Mouse (Mus musculus) adrenal gland, postnatal 36 days (tissue): ENCODE measurements around the gene Papln. TPM values are rescaled to one million over a fixed set of nuclear protein-coding genes. Genes with fewer than 3 reads are reported as not detected.

ENCODE experiments used
- DNase-seq, 2 experiments: peaks; one replicate each; pipeline ENCODE4 v3.0.0; 2021; ENCODE audit warnings: mixed read lengths in 1 of 2
- total RNA-seq, 2 experiments: library from RNA; stranded (reverse); gene quantifications; 2 replicates each; pipeline ENCODE4 v1.2.3; 2021

Gene Papln
- total RNA-seq, 2 experiments from 2014 or later: 2.5 to 2.7 TPM

- no peak for DNase-seq
Measured at GRCm38 (mm10) chr12:83830424-83830823, 67.0 kb downstream of the Papln start.

GRCm38 (mm10) chr12:83833979-83834378 is 70.5 kb downstream of the Papln start:
- no peak for DNase-seq

- no peak for DNase-seq
Measured at GRCm38 (mm10) chr12:83841409-83842190, 78.2 kb downstream of the Papln start.

Other genes starting within 250 kb of the Papln start
- gene Dcaf4, start 243.2 kb upstream of the Papln start, total RNA-seq: 10 to 100 TPM; 43.5 to 46.8 TPM
- gene Zfyve1, start 166.4 kb upstream of the Papln start, total RNA-seq: 10 to 100 TPM; 35.8 to 36.0 TPM
- 100 to 1,000 TPM in 1 of 2 experiments, 10 to 100 TPM in 1; 86.8 to 104 TPM for gene Rbm25, start 132.4 kb upstream of the Papln start, total RNA-seq
- 10 to 100 TPM; 63.6 to 72.3 TPM for gene Psen1, start 75.5 kb upstream of the Papln start, total RNA-seq
- gene Numb, start 158.3 kb downstream of the Papln start, total RNA-seq: 10 to 100 TPM; 46.2 to 49.9 TPM
- gene Riox1, start 187.0 kb downstream of the Papln start, total RNA-seq: 10 to 100 TPM; 15.4 to 17.3 TPM
- gene Heatr4, start 221.2 kb downstream of the Papln start, total RNA-seq: not detected
- gene Acot2, start 224.2 kb downstream of the Papln start, total RNA-seq: 10 to 100 TPM; 22.0 to 26.7 TPM
- gene Acot1, start 245.9 kb downstream of the Papln start, total RNA-seq: 10 to 100 TPM in 1 of 2 experiments, 1 to 10 TPM in 1; 5.0 to 22.7 TPM